Mouse (Mus musculus): ENCODE measurements around the gene Ppm1g. TPM values are rescaled to one million over a fixed set of nuclear protein-coding genes. Genes with fewer than 3 reads are reported as not detected.

The Ppm1g gene
- polyA plus RNA-seq, 1 experiment = 159 TPM

DNA sequence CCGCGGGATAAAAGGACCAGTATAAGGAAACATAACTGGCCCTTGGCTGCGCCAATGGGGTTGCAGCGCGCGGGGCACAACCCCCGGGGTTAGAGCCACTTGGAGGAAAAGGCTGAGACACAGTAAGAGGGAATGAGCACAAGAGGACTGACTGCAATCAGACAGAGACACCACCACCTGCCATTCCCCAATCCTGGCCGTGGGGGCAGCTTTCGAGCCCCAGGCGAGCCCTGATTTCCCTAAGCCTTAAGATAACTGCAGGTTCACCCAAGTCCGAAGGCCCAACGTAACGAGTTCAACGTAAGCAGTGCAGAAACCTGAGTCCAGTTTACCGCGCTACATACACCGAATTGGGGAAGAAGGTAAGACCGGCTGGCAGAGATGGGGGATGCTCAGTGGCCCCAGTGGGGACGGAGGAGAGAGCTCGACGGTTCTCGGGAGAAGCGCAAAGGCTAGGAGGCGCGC lies 41.2 kb downstream of the Ppm1g start:
- Histone ChIP-seq H3K79me2 (ENCODE audit: control insufficient read depth, insufficient read depth) (peaks cover 69% of the 10 kb centered on the region), H3K36me3 (ENCODE audit: control insufficient read depth, insufficient read depth) (peaks cover 17% of the 10 kb centered on the region), H3K27me3 (ENCODE audit: control insufficient read depth, insufficient read depth, insufficient read length) (no peaks in the 10 kb centered on the region), H3K4me3 (ENCODE audit: insufficient read depth, poor library complexity, severe bottlenecking) (peak overlapping the region; percentile 98), H3K79me3 (ENCODE audit: low read depth) (peaks cover 60% of the 10 kb centered on the region), H3ac (ENCODE audit: control insufficient read depth, insufficient read length, low read depth) (peak overlapping the region; percentile 67)
- TF ChIP-seq CTCF (IDR thresholded peaks at IDR 0.05; ENCODE audit: control insufficient read depth, insufficient read depth, insufficient read length) (no peak), MYOG (IDR thresholded peaks at IDR 0.05; ENCODE audit: control insufficient read depth, extremely low read depth, insufficient read length) (no peak), MYOD1 (IDR thresholded peaks at IDR 0.05; ENCODE audit: control insufficient read depth, insufficient read length, low read depth) (no peak), CEBPB (IDR thresholded peaks at IDR 0.05; ENCODE audit: low read depth) (no peak), USF1 (IDR thresholded peaks at IDR 0.05; ENCODE audit: low read depth) (no peak), MAX (IDR thresholded peaks at IDR 0.05) (no peak), FOSL1 (IDR thresholded peaks at IDR 0.05; ENCODE audit: insufficient read depth, low read length, poor library complexity, severe bottlenecking) (no peak)

DNA sequence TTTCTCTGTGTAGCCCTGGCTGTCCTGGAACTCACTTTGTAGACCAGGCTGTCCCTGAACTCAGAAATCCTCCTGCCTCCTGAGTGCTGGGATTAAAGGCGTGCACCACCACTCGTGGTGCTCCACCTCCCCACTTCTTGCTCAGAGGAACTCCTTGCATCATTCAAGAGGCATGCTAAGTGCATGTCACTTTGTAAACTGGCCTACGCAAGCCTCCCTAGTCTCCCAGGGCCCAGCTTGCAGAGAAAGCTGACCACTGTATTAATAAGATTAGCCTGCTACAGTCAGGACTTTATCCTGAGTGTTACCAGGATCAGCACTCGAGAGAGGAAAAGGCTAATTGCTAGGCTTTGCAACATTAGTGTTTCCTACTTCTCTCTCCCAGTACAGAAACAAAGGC lies 51.9 kb downstream of the Ppm1g start:
- no peak for TF ChIP-seq MYOG (IDR thresholded peaks at IDR 0.05; ENCODE audit: control insufficient read depth, extremely low read depth, insufficient read length)
- Histone ChIP-seq H3K36me3 (ENCODE audit: control insufficient read depth, insufficient read depth) (peaks cover 93% of the 10 kb centered on the region), H3K4me3 (ENCODE audit: insufficient read depth, poor library complexity, severe bottlenecking) (no peak overlapping the region), H3K79me3 (ENCODE audit: low read depth) (no peaks in the 10 kb centered on the region), H3ac (ENCODE audit: control insufficient read depth, insufficient read length, low read depth) (no peak overlapping the region), H3K79me2 (ENCODE audit: control insufficient read depth, insufficient read depth) (peaks cover under 1% of the 10 kb centered on the region), H3K27me3 (ENCODE audit: control insufficient read depth, insufficient read depth, insufficient read length) (no peaks in the 10 kb centered on the region)

DNA sequence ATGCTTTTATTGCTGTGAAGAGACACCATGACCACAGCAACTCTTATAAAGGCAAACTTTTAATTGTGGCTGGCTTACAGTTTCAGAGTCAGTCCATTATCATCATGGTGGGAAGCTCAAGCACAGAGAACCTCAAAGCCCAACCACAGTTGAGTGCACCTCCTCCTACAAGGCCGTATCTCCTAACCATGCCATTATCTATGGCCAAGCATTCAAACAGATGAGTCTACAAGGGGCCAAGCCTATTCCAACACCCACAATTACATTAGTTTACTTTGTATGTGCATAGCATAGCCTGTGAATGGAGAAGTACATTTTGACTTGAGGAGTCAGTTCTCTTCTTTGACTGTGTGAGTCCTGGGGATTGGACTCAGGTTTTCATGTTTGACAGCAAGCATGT lies 55.6 kb downstream of the Ppm1g start:
- no peaks in the 10 kb centered on the region for H3K79me3 ChIP-seq (ENCODE audit: low read depth)
- H3K27me3 ChIP-seq (ENCODE audit: control insufficient read depth, insufficient read depth, insufficient read length) = no peaks in the 10 kb centered on the region
- H3K4me3 ChIP-seq (ENCODE audit: insufficient read depth, poor library complexity, severe bottlenecking) = no peak overlapping the region
- TF ChIP-seq USF1 (IDR thresholded peaks at IDR 0.05; ENCODE audit: low read depth) (no peak), MAX (IDR thresholded peaks at IDR 0.05) (no peak), MYOG (IDR thresholded peaks at IDR 0.05; ENCODE audit: control insufficient read depth, extremely low read depth, insufficient read length) (no peak), CTCF (IDR thresholded peaks at IDR 0.05; ENCODE audit: control insufficient read depth, insufficient read depth, insufficient read length) (no peak), MYOD1 (IDR thresholded peaks at IDR 0.05; ENCODE audit: control insufficient read depth, insufficient read length, low read depth) (no peak), CEBPB (IDR thresholded peaks at IDR 0.05; ENCODE audit: low read depth) (no peak), FOSL1 (IDR thresholded peaks at IDR 0.05; ENCODE audit: insufficient read depth, low read length, poor library complexity, severe bottlenecking) (no peak)
- H3K79me2 ChIP-seq (ENCODE audit: control insufficient read depth, insufficient read depth) = no peaks in the 10 kb centered on the region
- no peak overlapping the region for H3ac ChIP-seq (ENCODE audit: control insufficient read depth, insufficient read length, low read depth)
- H3K36me3 ChIP-seq (ENCODE audit: control insufficient read depth, insufficient read depth) = peaks cover 93% of the 10 kb centered on the region

DNA sequence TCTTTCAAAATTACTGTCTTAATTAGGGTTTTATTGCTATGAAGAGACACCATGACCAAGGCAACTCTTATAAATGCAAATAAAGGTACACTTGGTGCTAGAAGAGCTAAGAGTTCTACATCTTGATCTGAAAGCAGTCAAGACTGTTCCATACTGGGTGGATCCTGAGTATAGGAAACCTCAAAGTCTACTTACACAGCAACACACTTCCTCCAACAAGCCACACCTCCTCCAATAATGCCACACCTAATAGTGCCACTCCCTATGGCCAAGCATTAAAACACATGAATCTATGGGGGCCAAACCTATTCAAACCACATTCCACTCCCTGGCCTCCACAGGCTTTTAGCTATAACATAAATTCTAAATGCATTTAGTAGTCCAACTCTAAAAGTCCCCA lies 58.0 kb downstream of the Ppm1g start:
- H3K27me3 ChIP-seq (ENCODE audit: control insufficient read depth, insufficient read depth, insufficient read length) = no peaks in the 10 kb centered on the region
- H3K79me2 ChIP-seq (ENCODE audit: control insufficient read depth, insufficient read depth) = no peaks in the 10 kb centered on the region
- H3K79me3 ChIP-seq (ENCODE audit: low read depth) = no peaks in the 10 kb centered on the region
- peaks cover 96% of the 10 kb centered on the region for H3K36me3 ChIP-seq (ENCODE audit: control insufficient read depth, insufficient read depth)
- H3K4me3 ChIP-seq (ENCODE audit: insufficient read depth, poor library complexity, severe bottlenecking) = no peak overlapping the region
- H3ac ChIP-seq (ENCODE audit: control insufficient read depth, insufficient read length, low read depth) = no peak overlapping the region
- TF ChIP-seq FOSL1 (IDR thresholded peaks at IDR 0.05; ENCODE audit: insufficient read depth, low read length, poor library complexity, severe bottlenecking) (no peak), CTCF (IDR thresholded peaks at IDR 0.05; ENCODE audit: control insufficient read depth, insufficient read depth, insufficient read length) (no peak), MYOD1 (IDR thresholded peaks at IDR 0.05; ENCODE audit: control insufficient read depth, insufficient read length, low read depth) (no peak), MAX (IDR thresholded peaks at IDR 0.05) (no peak), MYOG (IDR thresholded peaks at IDR 0.05; ENCODE audit: control insufficient read depth, extremely low read depth, insufficient read length) (no peak), CEBPB (IDR thresholded peaks at IDR 0.05; ENCODE audit: low read depth) (no peak), USF1 (IDR thresholded peaks at IDR 0.05; ENCODE audit: low read depth) (no peak)

DNA sequence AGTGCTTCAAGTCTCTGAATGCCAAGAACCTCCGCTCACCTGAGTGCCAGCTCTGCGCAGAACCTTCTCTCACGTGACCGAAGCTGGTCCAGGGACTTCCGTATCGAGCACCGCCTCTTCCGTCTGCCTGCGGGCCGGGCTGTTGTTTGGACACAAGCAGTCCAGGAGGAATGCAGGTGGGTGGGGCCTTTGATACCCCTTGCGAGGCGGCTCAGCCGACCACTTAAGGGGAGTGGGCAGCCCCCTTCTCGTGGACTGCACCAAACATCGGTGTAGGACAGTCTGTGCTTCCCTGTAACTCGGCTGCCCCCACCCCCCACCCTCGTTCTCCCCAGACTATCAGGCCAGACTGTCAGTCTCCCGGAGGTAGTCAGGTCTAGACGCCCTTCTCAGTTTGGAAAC lies 66.3 kb downstream of the Ppm1g start, which contains the start of gene Mpv17:
Mpv17 (minus strand) TSS at position 100 of the 402 bp plus-strand sequence.
- peak; percentile 95 for TF ChIP-seq USF1 (IDR thresholded peaks at IDR 0.05; ENCODE audit: low read depth)
- no peak for TF ChIP-seq MYOG (IDR thresholded peaks at IDR 0.05; ENCODE audit: control insufficient read depth, extremely low read depth, insufficient read length)
- TF ChIP-seq MAX (IDR thresholded peaks at IDR 0.05) = no peak
- no peaks in the 10 kb centered on the region for H3K79me3 ChIP-seq (ENCODE audit: low read depth)
- peak within 1 kb of the TSS; percentile 27 for H3K4me3 ChIP-seq (ENCODE audit: insufficient read depth, poor library complexity, severe bottlenecking)
- H3ac ChIP-seq (ENCODE audit: control insufficient read depth, insufficient read length, low read depth) = peak within 1 kb of the TSS; percentile 63
- no peaks in the 10 kb centered on the region for H3K79me2 ChIP-seq (ENCODE audit: control insufficient read depth, insufficient read depth)
- H3K36me3 ChIP-seq (ENCODE audit: control insufficient read depth, insufficient read depth) = peaks cover 46% of the 10 kb centered on the region
- no peaks in the 10 kb centered on the region for H3K27me3 ChIP-seq (ENCODE audit: control insufficient read depth, insufficient read depth, insufficient read length)

DNA sequence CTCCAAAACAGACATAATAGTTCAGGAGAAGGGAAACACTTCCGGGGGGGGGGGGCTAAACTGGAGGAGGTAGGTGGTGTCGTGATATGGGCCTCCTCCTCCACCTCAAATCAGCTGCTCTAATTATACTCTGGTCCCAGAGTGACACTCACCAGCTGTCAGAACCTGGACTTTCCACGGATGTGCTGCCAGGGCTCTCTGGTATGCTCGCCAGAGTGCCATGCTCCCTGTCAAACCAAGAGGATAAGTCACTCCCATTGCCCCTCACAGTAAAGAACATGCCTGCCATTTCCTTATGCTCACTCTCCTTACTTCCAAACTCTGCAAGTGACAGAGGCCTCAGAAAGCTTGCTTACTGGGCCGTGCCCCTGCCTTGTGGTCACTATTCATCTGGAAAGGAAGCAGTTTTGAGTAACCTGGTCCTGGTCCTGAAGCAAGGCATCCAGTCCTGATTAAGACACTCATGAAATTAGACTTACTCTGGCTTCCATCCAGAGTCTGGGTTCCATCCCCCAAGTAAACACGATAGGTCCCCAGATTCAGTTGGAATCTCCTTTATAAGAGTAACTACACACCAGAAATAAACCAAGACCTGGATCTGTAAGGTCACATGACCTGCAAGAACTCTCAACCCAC lies 66.9 kb downstream of the Ppm1g start:
- H3K79me2 ChIP-seq (ENCODE audit: control insufficient read depth, insufficient read depth) = no peaks in the 10 kb centered on the region
- peak overlapping the region; percentile 10 for H3ac ChIP-seq (ENCODE audit: control insufficient read depth, insufficient read length, low read depth)
- TF ChIP-seq MYOD1 (IDR thresholded peaks at IDR 0.05; ENCODE audit: control insufficient read depth, insufficient read length, low read depth) (no peak), CTCF (IDR thresholded peaks at IDR 0.05; ENCODE audit: control insufficient read depth, insufficient read depth, insufficient read length) (no peak), FOSL1 (IDR thresholded peaks at IDR 0.05; ENCODE audit: insufficient read depth, low read length, poor library complexity, severe bottlenecking) (no peak)
- H3K4me3 ChIP-seq (ENCODE audit: insufficient read depth, poor library complexity, severe bottlenecking) = peak overlapping the region; percentile 27
- no peaks in the 10 kb centered on the region for H3K79me3 ChIP-seq (ENCODE audit: low read depth)
- H3K36me3 ChIP-seq (ENCODE audit: control insufficient read depth, insufficient read depth) = peaks cover 41% of the 10 kb centered on the region
- no peaks in the 10 kb centered on the region for H3K27me3 ChIP-seq (ENCODE audit: control insufficient read depth, insufficient read depth, insufficient read length)

Other genes with a start within 250 kb of the Ppm1g start
- gene Atraid, start 172.4 kb downstream of the Ppm1g start, polyA plus RNA-seq (2012; fragmentation: generic; extraction: Trizol) = 70.7 TPM
- 11.6 TPM for gene Slc5a6, start 171.8 kb downstream of the Ppm1g start, polyA plus RNA-seq (2012; fragmentation: generic; extraction: Trizol)
- 64.9 TPM for gene Cad, start 165.9 kb downstream of the Ppm1g start, polyA plus RNA-seq (2012; fragmentation: generic; extraction: Trizol)
- not detected for gene Dnajc5g, start 114.4 kb downstream of the Ppm1g start, polyA plus RNA-seq (2012; fragmentation: generic; extraction: Trizol)
- 0.71 TPM for gene Slc30a3, start 112.5 kb downstream of the Ppm1g start, polyA plus RNA-seq (2012; fragmentation: generic; extraction: Trizol)
- 6.5 TPM for gene Trim54, start 104.0 kb downstream of the Ppm1g start, polyA plus RNA-seq (2012; fragmentation: generic; extraction: Trizol)
- gene Ucn, start 81.9 kb downstream of the Ppm1g start, polyA plus RNA-seq (2012; fragmentation: generic; extraction: Trizol) = not detected
- gene Mpv17, start 66.4 kb downstream of the Ppm1g start, polyA plus RNA-seq (2012; fragmentation: generic; extraction: Trizol) = 35.6 TPM
- 2.9 TPM for gene Gm29609, start 40.8 kb downstream of the Ppm1g start, polyA plus RNA-seq (2012; fragmentation: generic; extraction: Trizol)
- 36.9 TPM for gene Gtf3c2, start 40.5 kb downstream of the Ppm1g start, polyA plus RNA-seq (2012; fragmentation: generic; extraction: Trizol)
- 115 TPM for gene Snx17, start 27.5 kb downstream of the Ppm1g start, polyA plus RNA-seq (2012; fragmentation: generic; extraction: Trizol)
- 46.8 TPM for gene Eif2b4, start 27.3 kb downstream of the Ppm1g start, polyA plus RNA-seq (2012; fragmentation: generic; extraction: Trizol)
- 20.9 TPM for gene Zfp513, start 18.4 kb downstream of the Ppm1g start, polyA plus RNA-seq (2012; fragmentation: generic; extraction: Trizol)
- 59.1 TPM for gene Nrbp1, start 20.2 kb upstream of the Ppm1g start, polyA plus RNA-seq (2012; fragmentation: generic; extraction: Trizol)
- gene Gm9970, start 20.5 kb upstream of the Ppm1g start, polyA plus RNA-seq (2012; fragmentation: generic; extraction: Trizol) = 0.09 TPM
- gene Krtcap3, start 31.0 kb upstream of the Ppm1g start, polyA plus RNA-seq (2012; fragmentation: generic; extraction: Trizol) = 0.88 TPM
- gene Ift172, start 70.4 kb upstream of the Ppm1g start, polyA plus RNA-seq (2012; fragmentation: generic; extraction: Trizol) = 10.7 TPM
- 17.7 TPM for gene Fndc4, start 75.4 kb upstream of the Ppm1g start, polyA plus RNA-seq (2012; fragmentation: generic; extraction: Trizol)
- gene Gckr, start 76.8 kb upstream of the Ppm1g start, polyA plus RNA-seq (2012; fragmentation: generic; extraction: Trizol) = not detected
- 11.6 TPM for gene Zfp512, start 231.7 kb upstream of the Ppm1g start, polyA plus RNA-seq (2012; fragmentation: generic; extraction: Trizol)